In the genomic region with DNA sequence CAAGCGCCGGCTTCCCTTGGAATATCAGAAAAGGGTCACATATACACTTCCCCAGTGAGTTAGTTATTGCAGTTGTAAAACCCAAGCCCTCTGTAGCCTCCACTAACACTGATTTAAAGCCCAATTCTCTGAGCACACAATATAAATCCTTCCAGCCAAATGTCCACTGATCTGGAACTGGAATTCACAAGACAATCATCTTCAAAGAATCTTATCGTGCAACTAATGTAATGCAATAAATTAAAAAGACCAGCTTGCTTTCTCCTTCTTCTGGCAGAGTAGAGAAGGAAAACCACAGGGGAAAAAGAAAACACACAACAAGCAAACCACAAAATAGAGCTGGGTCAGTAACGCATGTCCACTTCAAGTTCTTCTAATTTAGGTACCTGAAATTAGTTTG, we compare ENCODE assay signal across 26 mouse cellular contexts.
A peak's percentile ranks its signal among the peaks of the same experiment; 100 is the strongest.
DNase-seq lines count a peak whose midpoint lies in the region; ATAC-seq and TF ChIP-seq lines count a peak whose summit lies in the region.
"Had no signal": no experiment of that assay in that cellular context is flagged by ENCODE, and none has a peak within 500 bp of the region (broad histone marks: within the 10 kb centered on the region; RNA-seq: fewer than 3 reads in every experiment).

No protein-coding gene starts in this region.

- H3K4me2 ChIP-seq in kidney, embryonic 15.5 days = no peak overlapping the region
- H3K4me2 ChIP-seq in limb, embryonic 14.5 days (replicated peaks; ENCODE audit: low read depth, low read length, severe bottlenecking) = no peak overlapping the region
- no peak overlapping the region for H3K4me2 ChIP-seq in forebrain, embryonic 14.5 days (ENCODE audit: low read length)
- H3K4me2 ChIP-seq: embryonic facial prominence, embryonic 13.5 days; forebrain, embryonic 12.5 days; heart, embryonic 13.5 days; hindbrain, embryonic 14.5 days had no signal

- H3K36me3 ChIP-seq in kidney, embryonic 15.5 days = no peaks in the 10 kb centered on the region
- H3K36me3 ChIP-seq in limb, embryonic 14.5 days (ENCODE audit: control insufficient read depth, insufficient read depth, low read length) = no peaks in the 10 kb centered on the region
- H3K36me3 ChIP-seq in limb, embryonic 10.5 days = no peaks in the 10 kb centered on the region
- H3K36me3 ChIP-seq in forebrain, embryonic 14.5 days (ENCODE audit: control insufficient read depth, insufficient read depth, low read length) = no peaks in the 10 kb centered on the region
- H3K36me3 ChIP-seq: embryonic facial prominence, embryonic 10.5 days; embryonic facial prominence, embryonic 13.5 days; forebrain, embryonic 12.5 days; heart, embryonic 10.5 days; heart, embryonic 13.5 days had no signal

- H3K9ac ChIP-seq in kidney, embryonic 15.5 days = no peak overlapping the region
- no peak overlapping the region for H3K9ac ChIP-seq in limb, embryonic 14.5 days (ENCODE audit: low read depth, low read length, severe bottlenecking)
- H3K9ac ChIP-seq in forebrain, embryonic 14.5 days (ENCODE audit: low read length) = no peak overlapping the region
- H3K9ac ChIP-seq: embryonic facial prominence, embryonic 13.5 days; forebrain, embryonic 12.5 days; heart, embryonic 13.5 days; hindbrain, embryonic 14.5 days had no signal

- no peak overlapping the region for H3K4me3 ChIP-seq in kidney, embryonic 15.5 days (replicated peaks)
- H3K4me3 ChIP-seq in limb, embryonic 14.5 days (replicated peaks; ENCODE audit: low read length) = no peak overlapping the region
- H3K4me3 ChIP-seq in limb, embryonic 10.5 days = no peak overlapping the region
- H3K4me3 ChIP-seq in forebrain, embryonic 14.5 days (ENCODE audit: low read depth, low read length) = no peak overlapping the region
- H3K4me3 ChIP-seq: embryonic facial prominence, embryonic 10.5 days; embryonic facial prominence, embryonic 13.5 days; erythroblast, embryonic 14.5 days; forebrain, embryonic 12.5 days; heart, adult 2 months; heart, embryonic 10.5 days; heart, embryonic 13.5 days had no signal

- no peaks in the 10 kb centered on the region for H3K9me3 ChIP-seq in kidney, embryonic 15.5 days (replicated peaks)
- no peaks in the 10 kb centered on the region for H3K9me3 ChIP-seq in limb, embryonic 14.5 days (ENCODE audit: control insufficient read depth, low read length)
- no peaks in the 10 kb centered on the region for H3K9me3 ChIP-seq in limb, embryonic 10.5 days (replicated peaks)
- H3K9me3 ChIP-seq in forebrain, embryonic 14.5 days (replicated peaks; ENCODE audit: control insufficient read depth, low read length) = no peaks in the 10 kb centered on the region
- H3K9me3 ChIP-seq: embryonic facial prominence, embryonic 10.5 days; embryonic facial prominence, embryonic 13.5 days; forebrain, embryonic 12.5 days; heart, embryonic 10.5 days; heart, embryonic 13.5 days had no signal

- H3K27me3 ChIP-seq in kidney, embryonic 15.5 days = no peaks in the 10 kb centered on the region
- H3K27me3 ChIP-seq in limb, embryonic 14.5 days (ENCODE audit: control insufficient read depth, insufficient read depth, low read length) = no peaks in the 10 kb centered on the region
- peaks cover 12% of the 10 kb centered on the region; the same call in 1 of the 2 replicates for H3K27me3 ChIP-seq in limb, embryonic 10.5 days (ENCODE audit: low read depth, poor library complexity, severe bottlenecking)
- H3K27me3 ChIP-seq in Patski = no peaks in the 10 kb centered on the region
- no peaks in the 10 kb centered on the region for H3K27me3 ChIP-seq in forebrain, embryonic 14.5 days (replicated peaks; ENCODE audit: control insufficient read depth, insufficient read depth, low read length)
- H3K27me3 ChIP-seq: embryonic facial prominence, embryonic 13.5 days; forebrain, embryonic 12.5 days; heart, embryonic 13.5 days had no signal

- CTCF ChIA-PET in Patski (lab: Charles Lee) = no interaction called here

- POLR2A ChIA-PET in Patski (lab: Charles Lee) = no interaction called here

- ATAC-seq in kidney, embryonic 15.5 days (replicated peaks; ENCODE audit: low FRiP score) = peak; percentile 84
- ATAC-seq in limb, embryonic 14.5 days (ENCODE audit: low FRiP score, low read depth) = no peak
- peak; percentile 86 for ATAC-seq in Patski
- ATAC-seq in forebrain, embryonic 14.5 days = no peak
- ATAC-seq: CD4-positive, CD25-positive, alpha-beta regulatory T cell, adult 4 months; forebrain, embryonic 16.5 days; hindbrain, postnatal 0 days had no signal

- H3K4me1 ChIP-seq in kidney, embryonic 15.5 days = peaks cover 31% of the 10 kb centered on the region
- H3K4me1 ChIP-seq in limb, embryonic 14.5 days (ENCODE audit: control insufficient read depth, insufficient read depth, low read length) = no peaks in the 10 kb centered on the region
- H3K4me1 ChIP-seq in limb, embryonic 10.5 days = 0 out of 2 replicates have a peak, but pooled peaks cover 2% of the 10 kb centered on the region
- peaks cover 4% of the 10 kb centered on the region; the same call in 1 of the 2 replicates for H3K4me1 ChIP-seq in forebrain, embryonic 14.5 days (ENCODE audit: control insufficient read depth, insufficient read depth, low read length)
- H3K4me1 ChIP-seq: embryonic facial prominence, embryonic 10.5 days; embryonic facial prominence, embryonic 13.5 days; heart, embryonic 10.5 days; heart, embryonic 13.5 days had no signal

- 10% methylated on average over 4 of the region's 4 CpGs for WGBS in kidney, embryonic 15.5 days
- 27% methylated on average over 4 of the region's 4 CpGs for WGBS in limb, embryonic 14.5 days
- WGBS in limb, embryonic 10.5 days = 47% methylated on average over 4 of the region's 4 CpGs
- 88% methylated on average over 4 of the region's 4 CpGs for WGBS in forebrain, embryonic 14.5 days

- DNase-seq in kidney, postnatal 10 days = no peak
- peak; percentile 39 for DNase-seq in limb, embryonic 14.5 days (ENCODE audit: low spot score)
- DNase-seq in limb, embryonic 10.5 days (ENCODE audit: low spot score) = no peak
- peak; percentile 59 for DNase-seq in Patski (ENCODE audit: low read depth, low spot score)
- no peak for DNase-seq in forebrain, embryonic 14.5 days (ENCODE audit: low spot score)
- DNase-seq: adrenal gland, postnatal 10 days; adrenal gland, postnatal 36 days; cerebellum, adult 18-20 months; cerebellum, adult 9-10 months; cerebellum, postnatal 14 days; gastrocnemius, postnatal 10 days; gastrocnemius, postnatal 36 days; heart, adult 2 months; heart, postnatal 14 days; heart, postnatal 4 days had no signal

- no peak for TF ChIP-seq POLR2A in limb, embryonic 14.5 days (IDR thresholded peaks at IDR 0.05; ENCODE audit: borderline replicate concordance, extremely low read depth, insufficient read depth, insufficient read length)

- in situ Hi-C loops in Patski (cut with MboI; ENCODE audit: low pct_unique_long_range_greater_than_20kb) = no loop called here

- TF ChIP-seq CTCF in Patski (IDR thresholded peaks at IDR 0.05) = no peak

- H3K27ac ChIP-seq in kidney, embryonic 15.5 days = 0 out of 2 replicates have a peak overlapping the region, but pooled peaks have one; percentile 37
- H3K27ac ChIP-seq in limb, embryonic 14.5 days (replicated peaks; ENCODE audit: low read depth, low read length) = no peak overlapping the region
- H3K27ac ChIP-seq in limb, embryonic 10.5 days = no peak overlapping the region
- H3K27ac ChIP-seq in forebrain, embryonic 14.5 days (ENCODE audit: low read depth, low read length) = no peak overlapping the region
- H3K27ac ChIP-seq: embryonic facial prominence, embryonic 10.5 days; embryonic facial prominence, embryonic 13.5 days; forebrain, embryonic 12.5 days; heart, adult 2 months; heart, embryonic 10.5 days; heart, embryonic 13.5 days; hindbrain, embryonic 14.5 days; hindbrain, postnatal 0 days had no signal

Comparison
In these comparisons a context has a peak if more than half of its experiments do, and no peak if none do; other contexts are left out.
1. DNase-seq: peak in limb, embryonic 14.5 days (single experiment) and Patski (single experiment); none in kidney, postnatal 10 days (single experiment), limb, embryonic 10.5 days (single experiment) and forebrain, embryonic 14.5 days (single experiment).
2. ATAC-seq: peak in kidney, embryonic 15.5 days (single experiment) and Patski (single experiment); none in limb, embryonic 14.5 days (single experiment) and forebrain, embryonic 14.5 days (single experiment).